Mouse (Mus musculus): ENCODE results near the gene Mctp2.

Gene Mctp2

GRCm38 (mm10) chr7:72165726-72166701 is 140.4 kb downstream of the Mctp2 start:
- no peak for DNase-seq (ENCODE audit: low spot score)

- DNase-seq (ENCODE audit: low spot score), result no peak
Measured at GRCm38 (mm10) chr7:72162256-72162655, 144.2 kb downstream of the Mctp2 start.

GRCm38 (mm10) chr7:72159513-72160063 is 146.8 kb downstream of the Mctp2 start:
- no peak for DNase-seq (ENCODE audit: low spot score)

GRCm38 (mm10) chr7:72150799-72151708 is 155.4 kb downstream of the Mctp2 start:
- no peak for DNase-seq (ENCODE audit: low spot score)

- DNase-seq (ENCODE audit: low spot score), result peak; percentile 70
Measured at GRCm38 (mm10) chr7:72149073-72149472, 157.3 kb downstream of the Mctp2 start.

- DNase-seq (ENCODE audit: low spot score), result no peak
Measured at GRCm38 (mm10) chr7:72146849-72147248, 159.6 kb downstream of the Mctp2 start.

- no peak for DNase-seq (ENCODE audit: low spot score)
Measured at GRCm38 (mm10) chr7:72145726-72146520, 160.5 kb downstream of the Mctp2 start.

- DNase-seq (ENCODE audit: low spot score), result no peak
Measured at GRCm38 (mm10) chr7:72138701-72139100, 167.7 kb downstream of the Mctp2 start.

- no peak for DNase-seq (ENCODE audit: low spot score)
Measured at GRCm38 (mm10) chr7:72120986-72121385, 185.4 kb downstream of the Mctp2 start.

- no peak for DNase-seq (ENCODE audit: low spot score)
Measured at GRCm38 (mm10) chr7:72119713-72120112, 186.7 kb downstream of the Mctp2 start.

GRCm38 (mm10) chr7:72117376-72118077 is 188.9 kb downstream of the Mctp2 start:
- DNase-seq (ENCODE audit: low spot score), result no peak

- DNase-seq (ENCODE audit: low spot score), result no peak
Measured at GRCm38 (mm10) chr7:72115073-72115472, 191.3 kb downstream of the Mctp2 start.

- DNase-seq (ENCODE audit: low spot score), result no peak
Measured at GRCm38 (mm10) chr7:72110578-72110977, 195.8 kb downstream of the Mctp2 start.

GRCm38 (mm10) chr7:72108639-72109399 is 197.6 kb downstream of the Mctp2 start:
- DNase-seq (ENCODE audit: low spot score), result no peak

- no peak for DNase-seq (ENCODE audit: low spot score)
Measured at GRCm38 (mm10) chr7:72104170-72104569, 202.2 kb downstream of the Mctp2 start.

GRCm38 (mm10) chr7:72103654-72104053 is 202.8 kb downstream of the Mctp2 start:
- no peak for DNase-seq (ENCODE audit: low spot score)

- no peak for DNase-seq (ENCODE audit: low spot score)
Measured at GRCm38 (mm10) chr7:72100683-72101082, 205.7 kb downstream of the Mctp2 start.

- DNase-seq (ENCODE audit: low spot score), result no peak
Measured at GRCm38 (mm10) chr7:72098603-72099002, 207.8 kb downstream of the Mctp2 start.

- DNase-seq (ENCODE audit: low spot score), result no peak
Measured at GRCm38 (mm10) chr7:72096973-72097372, 209.4 kb downstream of the Mctp2 start.

GRCm38 (mm10) chr7:72096433-72096832 is 210.0 kb downstream of the Mctp2 start:
- no peak for DNase-seq (ENCODE audit: low spot score)
